ENCODE assay signal across 17 mouse cellular contexts in genomic region chr10:42221136-42221891, GRCm38 (mm10). TPM values are rescaled to one million over a fixed set of nuclear protein-coding genes. Genes with fewer than 3 reads are reported as not detected.
DNase-seq lines count a peak whose midpoint lies in the region; ATAC-seq lines count a peak whose summit lies in the region.
"Had no signal": no experiment of that assay in that cellular context is flagged by ENCODE, and none has a peak within 500 bp of the region (broad histone marks: within the 10 kb centered on the region; RNA-seq: fewer than 3 reads in every experiment).

No protein-coding gene starts in this region.

- H3K27ac ChIP-seq in hindbrain, embryonic 13.5 days = 0 out of 2 replicates have a peak overlapping the region, but pooled peaks have one; percentile 4
- no peak overlapping the region for H3K27ac ChIP-seq in hindbrain, embryonic 12.5 days
- peak overlapping the region; percentile 38; the same call in 1 of the 2 replicates for H3K27ac ChIP-seq in neural tube, embryonic 13.5 days (replicated peaks)
- H3K27ac ChIP-seq in neural tube, embryonic 14.5 days (ENCODE audit: low read depth, low read length) = no peak overlapping the region
- H3K27ac ChIP-seq: heart, embryonic 15.5 days; hindbrain, embryonic 15.5 days had no signal

- ATAC-seq in hindbrain, embryonic 13.5 days (ENCODE audit: low FRiP score) = no peak
- ATAC-seq in hindbrain, embryonic 12.5 days (ENCODE audit: low FRiP score) = no peak
- ATAC-seq in neural tube, embryonic 13.5 days (ENCODE audit: low read depth) = no peak
- ATAC-seq in neural tube, embryonic 14.5 days (ENCODE audit: low read depth) = peak; percentile 16; the same call in 1 of the 2 replicates
- ATAC-seq: Patski had no signal

- H3K36me3 ChIP-seq in hindbrain, embryonic 13.5 days = peaks cover 2% of the 10 kb centered on the region; the same call in 1 of the 2 replicates
- no peaks in the 10 kb centered on the region for H3K36me3 ChIP-seq in hindbrain, embryonic 12.5 days
- no peaks in the 10 kb centered on the region for H3K36me3 ChIP-seq in neural tube, embryonic 13.5 days
- no peaks in the 10 kb centered on the region for H3K36me3 ChIP-seq in neural tube, embryonic 14.5 days (ENCODE audit: control insufficient read depth, insufficient read depth, low read length)
- H3K36me3 ChIP-seq: heart, embryonic 15.5 days; hindbrain, embryonic 15.5 days had no signal

- 77% methylated on average over 19 of the region's 19 CpGs for WGBS in hindbrain, embryonic 13.5 days
- WGBS in hindbrain, embryonic 12.5 days = 75% methylated on average over 19 of the region's 19 CpGs
- 68% methylated on average over 19 of the region's 19 CpGs for WGBS in neural tube, embryonic 13.5 days
- WGBS in neural tube, embryonic 14.5 days = 71% methylated on average over 19 of the region's 19 CpGs

- no peak overlapping the region for H3K4me2 ChIP-seq in hindbrain, embryonic 13.5 days
- H3K4me2 ChIP-seq in hindbrain, embryonic 12.5 days (replicated peaks) = no peak overlapping the region
- 0 out of 2 replicates have a peak overlapping the region, but pooled peaks have one; percentile 9 for H3K4me2 ChIP-seq in neural tube, embryonic 13.5 days
- 0 out of 2 replicates have a peak overlapping the region, but pooled peaks have one; percentile 6 for H3K4me2 ChIP-seq in neural tube, embryonic 14.5 days (ENCODE audit: low read depth, low read length)
- H3K4me2 ChIP-seq: heart, embryonic 15.5 days; hindbrain, embryonic 15.5 days; limb, embryonic 15.5 days had no signal

- H3K9ac ChIP-seq in hindbrain, embryonic 13.5 days = no peak overlapping the region
- no peak overlapping the region for H3K9ac ChIP-seq in hindbrain, embryonic 12.5 days
- no peak overlapping the region for H3K9ac ChIP-seq in neural tube, embryonic 13.5 days
- no peak overlapping the region for H3K9ac ChIP-seq in neural tube, embryonic 14.5 days (replicated peaks; ENCODE audit: low read depth, low read length)
- H3K9ac ChIP-seq: heart, embryonic 15.5 days; hindbrain, embryonic 15.5 days; limb, embryonic 15.5 days had no signal

- H3K27me3 ChIP-seq in hindbrain, embryonic 13.5 days = no peaks in the 10 kb centered on the region
- no peaks in the 10 kb centered on the region for H3K27me3 ChIP-seq in hindbrain, embryonic 12.5 days
- no peaks in the 10 kb centered on the region for H3K27me3 ChIP-seq in neural tube, embryonic 13.5 days
- H3K27me3 ChIP-seq in neural tube, embryonic 14.5 days (ENCODE audit: control insufficient read depth, insufficient read depth, low read length) = no peaks in the 10 kb centered on the region
- H3K27me3 ChIP-seq: CH12.LX; heart, embryonic 15.5 days; hindbrain, embryonic 15.5 days; limb, embryonic 15.5 days; Patski had no signal

- DNase-seq in adrenal gland, adult (ENCODE audit: inconsistent age in 2 of 2, low spot score in 1 of 2) = peak; percentile 61 to 72
- no peak for DNase-seq in adrenal gland, postnatal 25 days
- no peak for DNase-seq in neural tube, embryonic 10.5 days (ENCODE audit: extremely low spot score, low spot score)
- DNase-seq in cerebellum, postnatal 36 days = no peak
- DNase-seq: cerebellum, adult 2 months; heart, adult 11 months; kidney, adult 9 months; lung, postnatal 14 days had no signal

- H3K4me3 ChIP-seq in hindbrain, embryonic 13.5 days = no peak overlapping the region
- no peak overlapping the region for H3K4me3 ChIP-seq in hindbrain, embryonic 12.5 days
- H3K4me3 ChIP-seq in neural tube, embryonic 13.5 days = no peak overlapping the region
- no peak overlapping the region for H3K4me3 ChIP-seq in neural tube, embryonic 14.5 days (ENCODE audit: low read depth, low read length)
- H3K4me3 ChIP-seq: heart, embryonic 15.5 days; hindbrain, embryonic 15.5 days; limb, embryonic 15.5 days had no signal

- H3K4me1 ChIP-seq in hindbrain, embryonic 13.5 days (replicated peaks) = peaks cover 19% of the 10 kb centered on the region
- peaks cover 29% of the 10 kb centered on the region for H3K4me1 ChIP-seq in hindbrain, embryonic 12.5 days
- peaks cover 32% of the 10 kb centered on the region for H3K4me1 ChIP-seq in neural tube, embryonic 13.5 days (replicated peaks)
- H3K4me1 ChIP-seq in neural tube, embryonic 14.5 days (ENCODE audit: control insufficient read depth, insufficient read depth, low read length) = peaks cover 9% of the 10 kb centered on the region; the same call in 1 of the 2 replicates

- H3K9me3 ChIP-seq in hindbrain, embryonic 13.5 days = no peaks in the 10 kb centered on the region
- H3K9me3 ChIP-seq in hindbrain, embryonic 12.5 days (replicated peaks) = no peaks in the 10 kb centered on the region
- no peaks in the 10 kb centered on the region for H3K9me3 ChIP-seq in neural tube, embryonic 13.5 days
- no peaks in the 10 kb centered on the region for H3K9me3 ChIP-seq in neural tube, embryonic 14.5 days (ENCODE audit: control insufficient read depth, low read length)
- H3K9me3 ChIP-seq: heart, embryonic 15.5 days; hindbrain, embryonic 15.5 days; limb, embryonic 15.5 days had no signal

RNA-seq across cellular contexts. Expression of gene Foxo3, which starts 55.2 kb away (rescaled TPM):
- 56.1 and 56.7 TPM in 2 replicates for total RNA-seq in adrenal gland, postnatal 25 days (2021)
- polyA plus RNA-seq in hindbrain, embryonic 13.5 days (2015; fragmentation: Nextera tagmentation; extraction: Ambion mirVana) = 3.7 and 3.9 TPM in 2 replicates
- 4.2 and 5.0 TPM in 2 replicates for polyA plus RNA-seq in hindbrain, embryonic 12.5 days (2016; fragmentation: Nextera tagmentation; extraction: Ambion mirVana)
- 4.2 and 4.9 TPM in 2 replicates for polyA plus RNA-seq in neural tube, embryonic 13.5 days (2015; fragmentation: Nextera tagmentation; extraction: Ambion mirVana)
- 6.1 and 6.6 TPM in 2 replicates for polyA plus RNA-seq in neural tube, embryonic 14.5 days (2014; fragmentation: Nextera tagmentation; extraction: Ambion mirVana)

Comparison
In these comparisons a context has a peak if more than half of its experiments do, and no peak if none do; other contexts are left out.
1. DNase-seq: peak in adrenal gland, adult (2 of 2); none in adrenal gland, postnatal 25 days (single experiment), neural tube, embryonic 10.5 days (single experiment) and cerebellum, postnatal 36 days (0 of 2).
2. H3K27ac ChIP-seq: peak in hindbrain, embryonic 13.5 days (single experiment) and neural tube, embryonic 13.5 days (single experiment); none in hindbrain, embryonic 12.5 days (single experiment) and neural tube, embryonic 14.5 days (single experiment).
3. H3K4me2 ChIP-seq: peak in neural tube, embryonic 13.5 days (single experiment) and neural tube, embryonic 14.5 days (single experiment); none in hindbrain, embryonic 13.5 days (single experiment) and hindbrain, embryonic 12.5 days (single experiment).